Mouse (Mus musculus) CD4-positive helper T cell, adult 2 months (primary cell): ENCODE measurements around the gene Ctnna3.
"Not testable (repeated sequence)": the region's sequence is repeated elsewhere in the genome, so short reads cannot be mapped to it uniquely, and the experiment has no call there.

Source experiments
- DNase-seq: peaks from one replicate; pipeline ENCODE4 v3.0.0-alpha.2; 2012; ENCODE audit warnings: low read depth, missing footprints, low spot score

Gene Ctnna3

GRCm38 (mm10) chr10:64146511-64146910 is 716.6 kb downstream of the Ctnna3 start:
- no peak for DNase-seq

GRCm38 (mm10) chr10:64181696-64182095 is 751.8 kb downstream of the Ctnna3 start:
- no peak for DNase-seq

- no peak for DNase-seq
Observed at GRCm38 (mm10) chr10:64182731-64183130, 752.8 kb downstream of the Ctnna3 start.

- DNase-seq = no peak
Observed at GRCm38 (mm10) chr10:64188046-64188445, 758.1 kb downstream of the Ctnna3 start.

GRCm38 (mm10) chr10:64197584-64197983 is 767.7 kb downstream of the Ctnna3 start:
- DNase-seq = no peak

GRCm38 (mm10) chr10:64215632-64216031 is 785.7 kb downstream of the Ctnna3 start:
- DNase-seq = no peak

- DNase-seq = no peak
Observed at GRCm38 (mm10) chr10:64223023-64223422, 793.1 kb downstream of the Ctnna3 start.

- no peak for DNase-seq
Observed at GRCm38 (mm10) chr10:64224007-64224406, 794.1 kb downstream of the Ctnna3 start.

- DNase-seq = no peak
Observed at GRCm38 (mm10) chr10:64224424-64224823, 794.5 kb downstream of the Ctnna3 start.

GRCm38 (mm10) chr10:64225826-64226225 is 795.9 kb downstream of the Ctnna3 start:
- not testable (repeated sequence) for DNase-seq

GRCm38 (mm10) chr10:64243421-64243820 is 813.5 kb downstream of the Ctnna3 start:
- DNase-seq = no peak

- DNase-seq = no peak
Observed at GRCm38 (mm10) chr10:64268156-64268555, 838.3 kb downstream of the Ctnna3 start.

- no peak for DNase-seq
Observed at GRCm38 (mm10) chr10:64275143-64275542, 845.2 kb downstream of the Ctnna3 start.

GRCm38 (mm10) chr10:64278836-64279235 is 848.9 kb downstream of the Ctnna3 start:
- DNase-seq = no peak

- DNase-seq = no peak
Observed at GRCm38 (mm10) chr10:64305802-64306201, 875.9 kb downstream of the Ctnna3 start.

- no peak for DNase-seq
Observed at GRCm38 (mm10) chr10:64311622-64312292, 881.9 kb downstream of the Ctnna3 start.

- no peak for DNase-seq
Observed at GRCm38 (mm10) chr10:64320332-64320731, 890.4 kb downstream of the Ctnna3 start.

GRCm38 (mm10) chr10:64342702-64343379 is 912.9 kb downstream of the Ctnna3 start:
- DNase-seq = no peak

GRCm38 (mm10) chr10:64373288-64373687 is 943.4 kb downstream of the Ctnna3 start:
- no peak for DNase-seq

GRCm38 (mm10) chr10:64377751-64378150 is 947.9 kb downstream of the Ctnna3 start:
- DNase-seq = no peak

GRCm38 (mm10) chr10:64396579-64396978 is 966.7 kb downstream of the Ctnna3 start:
- DNase-seq = no peak

- not testable (repeated sequence) for DNase-seq
Observed at GRCm38 (mm10) chr10:64418396-64418795, 988.5 kb downstream of the Ctnna3 start.

GRCm38 (mm10) chr10:64438736-64439135 is 1008.8 kb downstream of the Ctnna3 start:
- no peak for DNase-seq
